Mouse (Mus musculus) kidney, embryonic 16.5 days (tissue): ENCODE data around the gene Vezt. TPM values are rescaled to one million over a fixed set of nuclear protein-coding genes. Genes with fewer than 3 reads are reported as not detected.

Source experiments
- ATAC-seq: fragments of 200-750 bp; cut with Nextera tagmentation; 2 replicates; pipeline ENCODE4 v1.8.0; 2017; ENCODE audit warnings: moderate TSS enrichment; ENCODE audit not compliant: low FRiP score, low TSS enrichment
- H3K27ac ChIP-seq: fragments of 300-500 bp; sonication (generic); 2 replicates; pipeline ENCODE4 v1.5.1; 2014; ENCODE audit warnings: low read length
- H3K27me3 ChIP-seq: fragments of 300-500 bp; sonication (generic); 2 replicates; pipeline ENCODE4 v1.6.1; 2014; ENCODE audit warnings: low read length, control low read depth, mixed read lengths; ENCODE audit not compliant: insufficient read depth
- H3K36me3 ChIP-seq: fragments of 300-500 bp; sonication (generic); 2 replicates; pipeline ENCODE4 v1.6.1; 2014; ENCODE audit warnings: low read length, control low read depth, mixed read lengths; ENCODE audit not compliant: insufficient read depth
- H3K4me1 ChIP-seq: fragments of 300-500 bp; sonication (generic); 2 replicates; pipeline ENCODE4 v1.6.1; 2014; ENCODE audit warnings: low read length, control low read depth, mixed read lengths; ENCODE audit not compliant: insufficient read depth
- H3K4me2 ChIP-seq: fragments of 300-500 bp; sonication (generic); replicated peaks from 2 replicates; pipeline ENCODE4 v1.6.1; 2014; ENCODE audit warnings: low read depth, low read length
- H3K4me3 ChIP-seq: fragments of 300-500 bp; sonication (generic); 2 replicates; pipeline ENCODE4 v1.5.1; 2014; ENCODE audit warnings: mild to moderate bottlenecking, low read length
- H3K9ac ChIP-seq: fragments of 300-500 bp; sonication (generic); replicated peaks from 2 replicates; pipeline ENCODE4 v1.6.1; 2014; ENCODE audit warnings: low read length
- H3K9me3 ChIP-seq: fragments of 300-500 bp; sonication (generic); 2 replicates; pipeline ENCODE4 v1.6.1; 2016; ENCODE audit warnings: low read length, control low read depth
- WGBS: fragments of 180-500 bp; shearing (Covaris S2); extraction: QIAGEN DNeasy Blood & Tissue Kit; methylation state at CpG from one replicate; pipeline ENCODE4 v1.1.7; 2014; 5-methylcytosine and 5-hydroxymethylcytosine counted together
- polyA plus RNA-seq: library from polyadenylated mRNA; unstranded; fragments of >200 nt; fragmentation: Nextera tagmentation; extraction: Ambion mirVana; gene quantifications from 2 replicates; pipeline ENCODE4 v1.2.1, GENCODE M21; 2015

Vezt gene
- polyA plus RNA-seq, 1 experiment from 2014 or later = 24.5 TPM

GRCm38 (mm10) chr10:93909811-93910446, 125.7 kb downstream of the Vezt start:
- WGBS = 76% methylated on average over 5 of the region's 5 CpGs
- no peaks in the 10 kb centered on the region for H3K27me3 ChIP-seq
- no peak overlapping the region for H3K27ac ChIP-seq
- no peak overlapping the region for H3K4me2 ChIP-seq
- no peak overlapping the region for H3K9ac ChIP-seq
- no peak for ATAC-seq
- H3K36me3 ChIP-seq = no peaks in the 10 kb centered on the region
- no peak overlapping the region for H3K4me3 ChIP-seq
- H3K4me1 ChIP-seq = no peaks in the 10 kb centered on the region
- H3K9me3 ChIP-seq = no peaks in the 10 kb centered on the region

- Histone ChIP-seq H3K4me2 (no peak overlapping the region), H3K27me3 (no peaks in the 10 kb centered on the region), H3K27ac (no peak overlapping the region), H3K36me3 (no peaks in the 10 kb centered on the region), H3K4me1 (no peaks in the 10 kb centered on the region), H3K9me3 (no peaks in the 10 kb centered on the region), H3K9ac (no peak overlapping the region), H3K4me3 (no peak overlapping the region)
- 94% methylated on average over 1 of the region's 1 CpGs for WGBS
- ATAC-seq = no peak
Measured at GRCm38 (mm10) chr10:93909015-93909414, 126.6 kb downstream of the Vezt start.

- Histone ChIP-seq H3K4me3 (no peak overlapping the region), H3K9ac (no peak overlapping the region), H3K36me3 (no peaks in the 10 kb centered on the region), H3K4me1 (no peaks in the 10 kb centered on the region), H3K4me2 (no peak overlapping the region), H3K9me3 (no peaks in the 10 kb centered on the region), H3K27me3 (no peaks in the 10 kb centered on the region), H3K27ac (no peak overlapping the region)
- ATAC-seq = no peak
- WGBS = 84% methylated on average over 7 of the region's 7 CpGs
Measured at GRCm38 (mm10) chr10:93908540-93908939, 127.1 kb downstream of the Vezt start.

- ATAC-seq = no peak
- Histone ChIP-seq H3K4me2 (no peak overlapping the region), H3K4me3 (no peak overlapping the region), H3K9me3 (no peaks in the 10 kb centered on the region), H3K27me3 (no peaks in the 10 kb centered on the region), H3K4me1 (no peaks in the 10 kb centered on the region), H3K27ac (no peak overlapping the region), H3K9ac (no peak overlapping the region), H3K36me3 (no peaks in the 10 kb centered on the region)
- WGBS = 43% methylated on average over 10 of the region's 10 CpGs
Measured at GRCm38 (mm10) chr10:93907376-93907775, 128.2 kb downstream of the Vezt start.

GRCm38 (mm10) chr10:93899907-93900306, 135.7 kb downstream of the Vezt start:
- ATAC-seq = no peak
- Histone ChIP-seq H3K4me3 (no peak overlapping the region), H3K36me3 (no peaks in the 10 kb centered on the region), H3K4me1 (no peaks in the 10 kb centered on the region), H3K27me3 (no peaks in the 10 kb centered on the region), H3K9ac (no peak overlapping the region), H3K4me2 (no peak overlapping the region), H3K27ac (no peak overlapping the region), H3K9me3 (no peaks in the 10 kb centered on the region)
- 86% methylated on average over 11 of the region's 11 CpGs for WGBS

GRCm38 (mm10) chr10:93899303-93899702, 136.3 kb downstream of the Vezt start:
- H3K27me3 ChIP-seq = no peaks in the 10 kb centered on the region
- H3K9ac ChIP-seq = no peak overlapping the region
- 31% methylated on average over 2 of the region's 2 CpGs for WGBS
- no peak overlapping the region for H3K4me3 ChIP-seq
- no peaks in the 10 kb centered on the region for H3K36me3 ChIP-seq
- no peaks in the 10 kb centered on the region for H3K9me3 ChIP-seq
- H3K27ac ChIP-seq = no peak overlapping the region
- no peak overlapping the region for H3K4me2 ChIP-seq
- ATAC-seq = peak; percentile 63; the same call in 1 of the 2 replicates
- H3K4me1 ChIP-seq = no peaks in the 10 kb centered on the region

- Histone ChIP-seq H3K36me3 (no peaks in the 10 kb centered on the region), H3K4me3 (no peak within 1 kb of the TSS), H3K9me3 (no peaks in the 10 kb centered on the region), H3K27me3 (no peaks in the 10 kb centered on the region), H3K4me2 (no peak within 1 kb of the TSS), H3K4me1 (no peaks in the 10 kb centered on the region), H3K27ac (no peak within 1 kb of the TSS), H3K9ac (no peak within 1 kb of the TSS)
- 75% methylated on average over 7 of the region's 7 CpGs for WGBS
- ATAC-seq = no peak
Measured at GRCm38 (mm10) chr10:93897043-93897646, 138.5 kb downstream of the Vezt start, which contains the start of gene Metap2. Gene Metap2, minus strand, starts transcription at chr10:93897093.

GRCm38 (mm10) chr10:93892551-93892950, 143.1 kb downstream of the Vezt start:
- Histone ChIP-seq H3K4me2 (no peak overlapping the region), H3K9me3 (no peaks in the 10 kb centered on the region), H3K4me1 (peaks cover 15% of the 10 kb centered on the region), H3K4me3 (no peak overlapping the region), H3K27me3 (no peaks in the 10 kb centered on the region), H3K9ac (no peak overlapping the region), H3K27ac (no peak overlapping the region), H3K36me3 (no peaks in the 10 kb centered on the region)
- no peak for ATAC-seq
- WGBS = 88% methylated on average over 4 of the region's 4 CpGs

GRCm38 (mm10) chr10:93891031-93891430, 144.6 kb downstream of the Vezt start:
- H3K4me3 ChIP-seq = no peak overlapping the region
- WGBS = 93% methylated on average over 1 of the region's 1 CpGs
- H3K4me2 ChIP-seq = no peak overlapping the region
- H3K4me1 ChIP-seq = peaks cover 16% of the 10 kb centered on the region
- no peaks in the 10 kb centered on the region for H3K9me3 ChIP-seq
- no peak overlapping the region for H3K27ac ChIP-seq
- no peak overlapping the region for H3K9ac ChIP-seq
- peaks cover 10% of the 10 kb centered on the region; the same call in 1 of the 2 replicates for H3K36me3 ChIP-seq
- H3K27me3 ChIP-seq = no peaks in the 10 kb centered on the region
- no peak for ATAC-seq

- peaks cover 16% of the 10 kb centered on the region for H3K4me1 ChIP-seq
- no peak overlapping the region for H3K27ac ChIP-seq
- ATAC-seq = no peak
- H3K27me3 ChIP-seq = no peaks in the 10 kb centered on the region
- H3K36me3 ChIP-seq = peaks cover 15% of the 10 kb centered on the region
- H3K9ac ChIP-seq = no peak overlapping the region
- H3K4me2 ChIP-seq = peak overlapping the region; percentile 64
- no peak overlapping the region for H3K4me3 ChIP-seq
- no peaks in the 10 kb centered on the region for H3K9me3 ChIP-seq
- WGBS = 72% methylated on average over 4 of the region's 4 CpGs
Measured at GRCm38 (mm10) chr10:93890565-93890964, 145.1 kb downstream of the Vezt start.
